Mouse (Mus musculus) layer of hippocampus, postnatal 10 days (tissue): ENCODE measurements around the gene Xlr5c. TPM values are rescaled to one million over a fixed set of nuclear protein-coding genes. Genes with fewer than 3 reads are reported as not detected.
"Not testable (repeated sequence)": the region's sequence is repeated elsewhere in the genome, so short reads cannot be mapped to it uniquely, and the experiment has no call there.

Experiments used
- DNase-seq, 2 experiments: peaks; one replicate each; pipeline ENCODE4 v3.0.0; 2021; ENCODE audit warnings: low spot score in 2 of 2
- long read RNA-seq: library from polyadenylated mRNA; stranded (forward); transcript quantifications from one replicate; pipeline ENCODE4 v2.0.0, GENCODE M21; 2023
- total RNA-seq, 2 experiments: library from RNA; stranded (reverse); gene quantifications; 2 replicates each; pipeline ENCODE4 v1.2.3; 2021

Xlr5c gene
- total RNA-seq, result not detected
- long read RNA-seq, result 0 reads

DNA sequence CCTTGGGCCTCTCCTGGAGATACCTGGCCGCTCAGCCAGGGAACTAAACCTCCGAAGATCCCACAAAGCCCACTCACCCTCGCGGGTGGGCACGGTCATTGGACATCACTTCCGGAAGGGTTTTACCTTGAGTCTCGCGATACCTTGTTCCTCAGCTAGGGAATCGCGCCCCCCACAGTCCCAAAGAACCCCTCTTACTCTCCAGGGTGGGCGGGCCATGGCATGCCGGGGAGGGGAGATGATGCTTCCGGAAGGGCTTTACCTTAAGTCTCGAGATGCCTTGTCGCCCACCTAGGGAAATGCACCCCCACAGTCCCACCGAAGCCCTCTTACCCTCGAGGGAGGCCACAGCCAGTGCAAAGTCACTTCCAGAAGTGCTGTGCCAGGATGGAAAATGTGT is at the start of gene Xlr5c, which contains the start of gene Xlr5a:
Xlr5c (minus strand) TSS at position 101 of the 400 bp plus-strand sequence.
Xlr5a (minus strand) TSS at position 101 of the 400 bp plus-strand sequence.
- DNase-seq, result not testable (repeated sequence)

GRCm38 (mm10) chrX:73342483-73342895 is 49.7 kb upstream of the Xlr5c start, which contains the start of gene Zfp275:
TSS of gene Zfp275 (plus strand) at chrX:73342621.
- DNase-seq, result peak; percentile 67 to 77

- no peak for DNase-seq
Measured at GRCm38 (mm10) chrX:73342068-73342467, 49.3 kb upstream of the Xlr5c start.

DNA sequence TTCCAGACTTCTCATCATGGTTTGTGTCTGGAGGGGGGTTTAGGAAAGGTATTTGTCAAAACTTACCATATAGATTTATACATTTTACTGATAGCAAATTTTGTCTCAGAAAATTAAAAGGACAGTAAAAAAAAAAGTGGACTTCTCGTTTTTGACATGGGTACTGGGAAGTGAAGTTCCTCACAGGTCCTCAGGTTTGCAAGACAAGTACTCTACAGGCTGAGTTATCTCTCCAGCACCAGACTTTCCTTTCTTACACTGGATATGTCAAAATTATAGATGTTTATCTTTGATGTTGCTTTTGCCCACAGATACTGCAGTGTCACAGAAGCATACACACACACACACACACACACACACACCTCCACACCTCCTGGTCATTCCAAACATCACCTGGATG is 48.7 kb upstream of the Xlr5c start:
- no peak for DNase-seq

DNA sequence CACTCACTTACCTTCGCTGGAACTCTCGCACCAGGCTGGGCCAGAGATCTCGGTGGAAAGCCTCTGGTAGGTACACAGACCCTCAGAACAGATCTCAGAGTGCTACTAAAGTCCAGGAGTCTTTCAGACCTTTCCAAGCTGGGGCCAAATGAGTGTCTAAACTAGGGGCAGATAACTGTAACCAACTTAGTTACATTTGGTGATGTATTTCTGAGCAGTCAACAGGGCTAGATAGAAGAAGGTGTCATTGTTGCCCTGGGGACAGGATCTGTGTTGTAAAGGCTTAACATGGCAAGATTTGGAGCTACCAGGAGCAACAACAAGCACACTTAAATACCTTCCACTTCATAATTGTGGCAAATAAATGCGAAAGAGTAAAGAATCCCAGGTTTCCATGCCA is 44.0 kb upstream of the Xlr5c start, which contains the start of gene Gm45015:
Gm45015 (minus strand) TSS at position 101 of the 400 bp plus-strand sequence.
- DNase-seq, result no peak

DNA sequence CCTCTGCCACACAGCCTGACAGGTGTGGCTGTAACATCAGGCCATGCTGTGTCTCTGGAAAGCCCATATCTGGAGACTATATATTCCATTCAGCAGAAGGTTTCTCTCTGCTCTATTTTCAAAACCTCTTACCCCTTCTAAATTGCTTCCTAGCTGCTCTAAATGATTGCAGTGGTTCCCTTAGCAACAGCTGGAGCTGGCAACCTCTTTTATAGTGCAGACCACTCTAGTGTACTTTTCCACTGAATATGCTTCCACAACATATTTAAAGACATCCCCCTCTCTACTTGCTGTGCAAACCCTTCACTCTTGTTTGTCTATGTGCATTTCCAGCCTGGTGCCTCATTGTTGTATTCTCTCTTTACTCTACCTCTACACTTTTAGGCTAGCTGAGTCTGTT is 40.8 kb upstream of the Xlr5c start:
- DNase-seq, result no peak

- DNase-seq, result no peak
Measured at GRCm38 (mm10) chrX:73327215-73327614, 34.4 kb upstream of the Xlr5c start.

DNA sequence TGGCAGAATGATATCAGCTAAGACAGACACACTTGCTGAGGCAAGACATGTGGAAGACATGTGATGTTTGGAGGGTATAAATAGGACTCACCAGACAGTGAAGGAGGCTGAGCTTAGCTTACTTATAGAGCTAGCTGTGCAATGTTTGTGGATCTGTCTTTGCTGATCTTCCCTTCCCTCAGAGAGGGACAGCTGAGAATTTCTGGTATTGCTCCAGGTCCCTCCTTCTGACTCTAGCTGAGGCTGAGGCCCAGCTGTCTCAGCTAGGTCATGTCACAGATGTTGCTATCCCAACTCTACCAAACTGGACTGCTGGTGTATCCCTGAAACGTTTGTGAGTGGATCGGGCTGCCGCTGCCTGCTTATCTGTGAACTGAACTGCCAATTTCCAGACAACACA is 28.3 kb upstream of the Xlr5c start:
- no peak for DNase-seq

DNA sequence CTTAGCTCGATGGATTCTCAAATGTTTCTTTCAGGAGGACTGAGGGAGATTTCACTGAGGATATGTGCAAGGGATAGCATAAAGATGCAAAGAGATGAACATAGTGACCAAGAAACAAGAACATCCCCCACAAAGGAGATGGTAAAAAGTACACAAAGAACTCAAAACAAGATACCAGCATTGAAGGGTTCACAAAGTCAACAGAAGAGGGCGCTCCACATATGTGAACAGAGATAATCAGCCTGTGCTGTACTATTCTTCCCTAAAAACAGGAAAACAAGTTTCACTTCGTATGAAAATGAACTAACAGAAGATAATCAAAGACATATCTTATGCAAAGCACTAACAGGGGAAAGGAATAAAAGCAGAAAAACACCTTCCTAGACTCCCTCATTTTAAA is 19.7 kb upstream of the Xlr5c start:
- DNase-seq, result peak; percentile 16 to 29

- DNase-seq, result not testable (repeated sequence)
Measured at GRCm38 (mm10) chrX:73295745-73296144, 3.0 kb upstream of the Xlr5c start.

DNA sequence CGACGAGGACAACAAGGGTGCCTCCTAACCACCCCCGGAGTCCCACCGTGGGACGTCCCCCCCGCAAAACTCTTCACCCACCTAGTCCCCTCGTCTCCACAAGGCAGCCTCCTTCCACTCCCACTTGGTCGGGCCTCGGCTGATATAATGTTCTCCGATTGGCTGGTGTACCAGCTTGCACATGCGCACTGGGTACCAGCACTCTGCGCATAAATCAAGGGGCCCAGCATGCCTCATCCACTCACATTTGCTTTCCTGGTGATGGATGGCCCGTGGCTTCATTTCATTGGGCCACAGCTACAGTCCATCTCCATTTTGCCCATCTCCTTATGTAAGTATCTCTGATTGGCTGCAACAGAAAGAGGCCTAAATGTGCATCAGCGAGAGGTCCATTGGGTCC is 27.5 kb downstream of the Xlr5c start, which contains the start of gene Xlr3c:
Xlr3c (minus strand) TSS at position 121 of the 400 bp plus-strand sequence.
- not testable (repeated sequence) for DNase-seq

DNA sequence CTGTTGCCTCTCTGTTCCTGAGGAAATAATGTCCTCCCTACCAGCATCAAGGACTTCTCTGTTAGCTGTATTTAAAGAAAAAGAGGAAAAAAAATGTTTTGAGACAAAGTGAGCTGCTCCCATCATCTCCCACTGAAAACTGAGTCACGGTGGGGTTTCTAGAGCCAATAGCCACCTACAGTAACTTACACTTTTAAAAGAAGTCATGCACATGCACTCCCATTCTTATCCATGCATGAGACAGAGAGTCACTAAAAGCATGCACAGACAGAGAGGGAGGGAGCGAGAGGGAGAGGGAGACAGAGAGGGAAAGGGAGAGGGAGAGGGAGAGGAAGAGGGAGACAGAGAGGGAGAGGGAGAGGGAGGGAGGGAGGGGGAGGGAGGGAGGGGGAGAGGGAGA is 30.3 kb downstream of the Xlr5c start:
- DNase-seq, result not testable (repeated sequence)

DNA sequence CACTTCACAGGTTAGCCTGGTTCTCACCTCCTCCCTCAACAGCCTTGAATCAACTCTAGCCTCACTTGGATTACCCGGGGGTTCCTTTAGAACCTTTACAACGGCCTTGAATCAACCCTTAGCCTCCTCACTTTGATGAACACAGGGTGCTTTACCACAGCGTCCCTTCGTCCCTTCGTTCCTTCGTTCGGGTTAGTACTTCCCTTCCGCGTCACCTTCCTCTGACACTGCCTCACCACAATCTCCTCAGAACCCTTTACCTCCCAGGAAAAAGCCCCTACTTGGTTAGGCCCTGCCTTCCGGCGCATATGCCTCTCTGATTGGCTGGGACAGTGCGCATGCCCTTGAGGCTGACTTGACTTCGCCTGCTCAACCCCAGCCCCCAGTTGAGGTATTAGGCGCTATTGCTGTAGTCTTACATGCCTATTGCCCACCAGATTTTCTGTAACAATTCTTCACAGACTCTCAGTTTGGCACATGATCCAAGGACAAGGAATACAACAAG is 49.9 kb downstream of the Xlr5c start, which contains the start of gene Xlr4c:
Xlr4c (minus strand) TSS at position 310 of the 505 bp plus-strand sequence.
- not testable (repeated sequence) for DNase-seq

Other genes with a start within 250 kb of the Xlr5c start
- gene Pnma3, start 228.2 kb downstream of the Xlr5c start, total RNA-seq, result 10 to 100 TPM; 25.5 to 28.1 TPM
- under 1 TPM in 1 of 2 experiments, not detected in 1; 0.32 TPM for gene Xlr4a, start 210.5 kb downstream of the Xlr5c start, total RNA-seq
- gene Xlr3a, start 195.9 kb downstream of the Xlr5c start, total RNA-seq, result under 1 TPM; 0.62 to 0.80 TPM
- gene Gm14685, start 175.9 kb downstream of the Xlr5c start, total RNA-seq, result 1 to 10 TPM; 1.8 to 2.3 TPM
- not detected for gene Xlr5b, start 144.2 kb downstream of the Xlr5c start, total RNA-seq
- 1 to 10 TPM in 1 of 2 experiments, under 1 TPM in 1; 0.48 to 2.1 TPM for gene DXBay18, start 143.5 kb downstream of the Xlr5c start, total RNA-seq
- not detected for gene Spin2d, start 116.0 kb downstream of the Xlr5c start, total RNA-seq
- gene Xlr3b, start 100.8 kb downstream of the Xlr5c start, total RNA-seq, result 1 to 10 TPM; 4.1 to 7.0 TPM
- gene Xlr4b, start 78.6 kb downstream of the Xlr5c start, total RNA-seq, result under 1 TPM in 1 of 2 experiments, not detected in 1; 0.51 TPM
- 10 to 100 TPM; 13.4 to 15.2 TPM for gene F8a, start 64.7 kb downstream of the Xlr5c start, total RNA-seq
- gene Xlr4c, start 49.8 kb downstream of the Xlr5c start, total RNA-seq, result not detected
- gene Xlr3c, start 27.6 kb downstream of the Xlr5c start, total RNA-seq, result not detected
- not detected for gene Xlr5a, start within 50 bp of the Xlr5c start, total RNA-seq
- not detected for gene Gm45015, start 43.9 kb upstream of the Xlr5c start, total RNA-seq
- gene Zfp275, start 49.6 kb upstream of the Xlr5c start, total RNA-seq, result 10 to 100 TPM; 12.1 to 16.1 TPM
- gene Gm18336, start 105.8 kb upstream of the Xlr5c start, total RNA-seq, result under 1 TPM; 0.16 to 0.29 TPM
- gene Zfp92, start 118.1 kb upstream of the Xlr5c start, total RNA-seq, result 1 to 10 TPM; 3.2 to 4.9 TPM
- gene Trex2, start 142.4 kb upstream of the Xlr5c start, total RNA-seq, result not detected
- 10 to 100 TPM; 18.4 to 19.7 TPM for gene Haus7, start 166.1 kb upstream of the Xlr5c start, total RNA-seq
- 10 to 100 TPM; 48.6 to 48.8 TPM for gene Bgn, start 190.6 kb upstream of the Xlr5c start, total RNA-seq
- gene Atp2b3, start 210.1 kb upstream of the Xlr5c start, total RNA-seq, result 10 to 100 TPM; 90.9 to 95.2 TPM